Mouse (Mus musculus) stomach, embryonic 16.5 days (tissue): Measurements from ENCODE around the gene Spty2d1. TPM values are rescaled to one million over a fixed set of nuclear protein-coding genes. Genes with fewer than 3 reads are reported as not detected.

Experiments used
- ATAC-seq: fragments of 200-750 bp; cut with Nextera tagmentation; 2 replicates; pipeline ENCODE4 v1.8.0; 2017; ENCODE audit warnings: moderate number of reproducible peaks, moderate TSS enrichment; ENCODE audit not compliant: insufficient read depth, low FRiP score
- H3K27ac ChIP-seq: fragments of 300-500 bp; sonication (generic); 2 replicates; pipeline ENCODE4 v1.5.1; 2014; ENCODE audit warnings: low read length
- H3K27me3 ChIP-seq: fragments of 300-500 bp; sonication (generic); 2 replicates; pipeline ENCODE4 v1.6.1; 2014; ENCODE audit warnings: low read length, control low read depth, mixed read lengths; ENCODE audit not compliant: control insufficient read depth, insufficient read depth
- H3K36me3 ChIP-seq: fragments of 300-500 bp; sonication (generic); 2 replicates; pipeline ENCODE4 v1.6.1; 2014; ENCODE audit warnings: low read length; ENCODE audit not compliant: control insufficient read depth, insufficient read depth
- H3K4me1 ChIP-seq: fragments of 300-500 bp; sonication (generic); 2 replicates; pipeline ENCODE4 v1.6.1; 2014; ENCODE audit warnings: low read length, control low read depth, mixed read lengths; ENCODE audit not compliant: control insufficient read depth, insufficient read depth
- H3K4me2 ChIP-seq: fragments of 300-500 bp; sonication (generic); 2 replicates; pipeline ENCODE4 v1.6.1; 2014; ENCODE audit warnings: low read depth, low read length, mixed read lengths
- H3K4me3 ChIP-seq: fragments of 300-500 bp; sonication (generic); replicated peaks from 2 replicates; pipeline ENCODE4 v1.5.1; 2014; ENCODE audit warnings: mild to moderate bottlenecking, low read length
- H3K9ac ChIP-seq: fragments of 300-500 bp; sonication (generic); 2 replicates; pipeline ENCODE4 v1.6.1; 2014; ENCODE audit warnings: low read length
- H3K9me3 ChIP-seq: fragments of 300-500 bp; sonication (generic); replicated peaks from 2 replicates; pipeline ENCODE4 v1.6.1; 2016; ENCODE audit warnings: low read length, control low read depth; ENCODE audit not compliant: control insufficient read depth
- WGBS: fragments of 180-500 bp; shearing (Covaris S2); extraction: QIAGEN DNeasy Blood & Tissue Kit; methylation state at CpG from one replicate; pipeline ENCODE4 v1.1.7; 2014; 5-methylcytosine and 5-hydroxymethylcytosine counted together
- polyA plus RNA-seq: library from polyadenylated mRNA; unstranded; fragments of >200 nt; fragmentation: Nextera tagmentation; extraction: Ambion mirVana; gene quantifications from 2 replicates; pipeline ENCODE4 v1.2.1, GENCODE M21; 2015

The Spty2d1 gene
- polyA plus RNA-seq, 1 experiment from 2014 or later: 25.1 TPM

DNA sequence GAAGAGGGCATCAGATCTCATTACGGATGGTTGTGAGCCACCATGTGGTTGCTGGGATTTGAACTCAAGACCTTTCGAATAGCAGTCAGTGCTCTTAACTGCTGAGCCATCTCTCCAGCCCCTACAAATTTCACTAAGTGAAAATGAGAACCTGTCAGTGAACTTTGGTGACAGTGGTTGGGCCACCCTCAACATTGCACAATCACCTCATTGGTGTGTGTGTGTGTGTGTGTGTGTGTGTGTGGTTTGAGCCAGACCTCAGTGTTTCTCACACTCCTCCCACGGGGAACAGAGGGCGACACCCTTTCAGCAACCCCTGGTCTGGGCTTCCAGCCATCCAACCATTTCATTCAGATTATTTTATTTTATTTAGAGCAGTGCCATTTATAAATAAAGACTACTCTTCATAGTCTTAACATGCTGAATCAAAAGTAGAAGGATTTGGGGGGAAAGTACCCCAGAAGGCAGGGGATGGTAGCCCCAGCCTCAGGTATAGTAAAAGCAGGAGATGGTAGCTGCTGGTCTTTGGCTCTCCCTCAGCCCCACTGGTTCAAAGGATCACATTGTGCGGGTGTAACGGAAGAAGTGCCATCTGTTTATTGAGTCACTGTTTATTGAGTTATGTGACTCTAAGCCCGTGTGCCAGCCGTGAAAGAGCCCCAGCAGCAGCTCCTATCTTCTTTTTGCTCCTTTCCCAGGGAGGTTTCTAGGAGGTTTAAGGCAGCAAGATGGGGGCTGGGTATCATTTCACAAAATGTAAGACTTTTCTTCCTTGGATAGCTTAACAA lies 22.3 kb downstream of the Spty2d1 start:
- H3K4me3 ChIP-seq: no peak overlapping the region
- H3K4me2 ChIP-seq: no peak overlapping the region
- H3K9ac ChIP-seq: no peak overlapping the region
- H3K4me1 ChIP-seq: peaks cover 16% of the 10 kb centered on the region; the same call in 1 of the 2 replicates
- H3K36me3 ChIP-seq: no peaks in the 10 kb centered on the region; the same call in 1 of the 2 replicates
- 47% methylated on average over 8 of the region's 8 CpGs for WGBS
- no peaks in the 10 kb centered on the region for H3K9me3 ChIP-seq
- no peak for ATAC-seq
- no peak overlapping the region; the same call in 1 of the 2 replicates for H3K27ac ChIP-seq
- no peaks in the 10 kb centered on the region for H3K27me3 ChIP-seq

DNA sequence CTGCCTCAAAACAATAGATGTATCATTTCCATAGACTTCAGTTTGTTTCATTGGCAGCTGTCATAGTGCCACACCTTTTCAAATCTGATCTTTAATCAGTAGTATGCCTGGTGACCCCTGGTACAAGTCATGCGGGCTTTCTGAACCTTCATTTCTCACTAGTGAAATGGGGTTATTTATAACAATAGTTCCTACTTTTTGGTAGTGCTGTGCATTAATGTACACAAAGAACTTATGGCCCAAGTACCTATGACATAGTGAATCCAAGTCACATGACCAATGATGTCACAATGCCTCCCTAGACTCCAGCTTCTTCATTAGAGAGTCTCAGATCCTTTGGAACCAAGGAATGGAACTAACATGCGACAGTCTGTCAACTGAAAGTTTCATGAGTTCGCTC lies 24.9 kb downstream of the Spty2d1 start, which contains the start of gene Gm9999:
Gm9999 (plus strand) TSS at position 301 of the 400 bp plus-strand sequence.
- H3K36me3 ChIP-seq: no peaks in the 10 kb centered on the region
- H3K27me3 ChIP-seq: no peaks in the 10 kb centered on the region
- WGBS: 95% methylated on average over 3 of the region's 3 CpGs
- no peak within 1 kb of the TSS for H3K9ac ChIP-seq
- peaks cover 16% of the 10 kb centered on the region; the same call in 1 of the 2 replicates for H3K4me1 ChIP-seq
- H3K9me3 ChIP-seq: no peaks in the 10 kb centered on the region
- no peak within 1 kb of the TSS for H3K4me3 ChIP-seq
- no peak within 1 kb of the TSS for H3K27ac ChIP-seq
- ATAC-seq: no peak
- no peak within 1 kb of the TSS for H3K4me2 ChIP-seq

DNA sequence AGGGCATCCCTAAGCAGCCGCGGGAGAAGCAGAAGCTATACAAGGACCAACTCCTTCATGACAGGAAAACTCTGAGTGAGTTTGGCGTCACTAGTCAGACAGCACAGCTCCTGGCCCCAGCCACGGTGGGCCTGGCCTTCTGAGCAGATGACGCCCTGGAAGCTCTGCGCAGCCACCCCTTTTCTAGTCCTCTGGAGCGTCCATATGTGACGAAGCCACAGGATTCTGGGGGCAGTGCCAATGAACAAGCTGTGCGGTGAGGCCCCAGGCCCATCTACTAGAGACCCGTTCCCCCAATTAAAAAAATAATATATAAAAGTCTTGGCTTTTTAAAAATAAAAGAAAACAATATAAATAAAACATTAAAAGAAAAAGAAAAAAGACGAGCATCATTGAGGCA lies 32.8 kb downstream of the Spty2d1 start:
- 92% methylated on average over 11 of the region's 11 CpGs for WGBS
- Histone ChIP-seq H3K27ac (no peak overlapping the region), H3K9me3 (no peaks in the 10 kb centered on the region), H3K4me3 (no peak overlapping the region), H3K4me1 (no peaks in the 10 kb centered on the region), H3K27me3 (no peaks in the 10 kb centered on the region), H3K4me2 (no peak overlapping the region), H3K36me3 (no peaks in the 10 kb centered on the region), H3K9ac (no peak overlapping the region)
- no peak for ATAC-seq

DNA sequence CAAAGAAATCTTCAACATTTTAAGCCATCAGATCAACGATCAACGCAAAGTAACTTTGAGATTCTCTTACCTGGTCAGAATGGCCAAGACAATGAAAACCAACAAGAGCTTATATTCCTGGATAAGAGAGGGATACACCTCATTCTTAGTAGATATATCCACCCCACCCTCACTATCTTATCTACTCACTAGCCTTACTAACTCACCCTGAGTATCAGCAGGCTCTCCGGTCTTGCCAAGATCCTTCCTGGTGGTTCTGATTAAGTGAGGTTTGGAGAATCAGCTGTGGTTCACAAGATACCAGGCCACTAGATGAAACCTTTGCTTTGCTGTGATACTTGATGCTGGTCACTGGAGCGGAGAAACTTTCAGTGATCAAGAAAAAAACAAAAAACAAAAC lies 33.6 kb downstream of the Spty2d1 start:
- Histone ChIP-seq H3K9me3 (no peaks in the 10 kb centered on the region), H3K4me1 (no peaks in the 10 kb centered on the region), H3K27me3 (no peaks in the 10 kb centered on the region), H3K4me3 (no peak overlapping the region), H3K36me3 (no peaks in the 10 kb centered on the region), H3K27ac (no peak overlapping the region), H3K4me2 (no peak overlapping the region), H3K9ac (no peak overlapping the region)
- ATAC-seq: no peak
- 89% methylated on average over 4 of the region's 4 CpGs for WGBS

DNA sequence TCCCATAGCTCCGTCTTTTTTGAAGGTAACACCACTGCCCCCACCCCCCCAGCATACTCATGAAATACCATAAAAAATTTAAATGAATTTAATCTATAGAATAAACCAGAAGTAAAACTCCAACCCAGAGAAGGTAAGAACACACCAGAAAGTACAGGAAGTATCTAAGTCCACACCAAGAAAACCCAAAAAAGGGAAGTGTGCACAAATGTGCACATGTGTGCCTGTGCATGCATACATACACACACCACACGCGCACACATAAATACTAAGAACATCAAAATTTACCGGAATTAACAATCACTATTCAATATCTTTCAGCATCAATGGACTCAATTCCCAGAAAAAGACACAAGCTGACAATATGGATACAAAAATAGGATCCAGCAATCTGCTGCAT lies 38.3 kb downstream of the Spty2d1 start:
- no peaks in the 10 kb centered on the region for H3K36me3 ChIP-seq
- H3K9me3 ChIP-seq: no peaks in the 10 kb centered on the region
- no peak overlapping the region for H3K4me3 ChIP-seq
- 89% methylated on average over 4 of the region's 4 CpGs for WGBS
- no peaks in the 10 kb centered on the region for H3K27me3 ChIP-seq
- H3K4me1 ChIP-seq: no peaks in the 10 kb centered on the region
- no peak for ATAC-seq
- H3K9ac ChIP-seq: no peak overlapping the region
- no peak overlapping the region for H3K4me2 ChIP-seq
- no peak overlapping the region for H3K27ac ChIP-seq

DNA sequence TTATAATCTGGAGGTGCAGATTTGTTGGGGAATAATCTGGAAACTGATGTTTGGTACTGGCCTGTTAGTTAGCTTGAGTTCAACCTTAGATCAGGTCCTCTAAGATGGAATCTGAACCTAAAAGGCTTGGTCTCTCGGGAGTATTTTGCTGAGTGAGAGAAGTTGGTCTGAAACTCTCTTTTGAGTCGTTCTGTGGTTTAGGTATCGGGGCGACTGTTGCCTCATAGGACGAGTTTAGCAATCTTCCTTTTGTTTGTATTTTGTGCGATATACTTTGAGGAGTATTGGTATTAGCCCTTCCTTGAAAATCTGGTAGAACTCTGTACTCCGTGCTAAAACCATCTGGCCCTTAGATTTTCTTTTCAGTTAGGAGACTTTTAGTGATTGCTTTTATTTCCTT lies 44.1 kb downstream of the Spty2d1 start:
- Histone ChIP-seq H3K27me3 (no peaks in the 10 kb centered on the region), H3K4me2 (no peak overlapping the region), H3K27ac (no peak overlapping the region), H3K4me1 (peaks cover 15% of the 10 kb centered on the region), H3K9me3 (no peaks in the 10 kb centered on the region), H3K9ac (no peak overlapping the region), H3K36me3 (no peaks in the 10 kb centered on the region), H3K4me3 (no peak overlapping the region)
- WGBS: 79% methylated on average over 7 of the region's 7 CpGs
- ATAC-seq: no peak

DNA sequence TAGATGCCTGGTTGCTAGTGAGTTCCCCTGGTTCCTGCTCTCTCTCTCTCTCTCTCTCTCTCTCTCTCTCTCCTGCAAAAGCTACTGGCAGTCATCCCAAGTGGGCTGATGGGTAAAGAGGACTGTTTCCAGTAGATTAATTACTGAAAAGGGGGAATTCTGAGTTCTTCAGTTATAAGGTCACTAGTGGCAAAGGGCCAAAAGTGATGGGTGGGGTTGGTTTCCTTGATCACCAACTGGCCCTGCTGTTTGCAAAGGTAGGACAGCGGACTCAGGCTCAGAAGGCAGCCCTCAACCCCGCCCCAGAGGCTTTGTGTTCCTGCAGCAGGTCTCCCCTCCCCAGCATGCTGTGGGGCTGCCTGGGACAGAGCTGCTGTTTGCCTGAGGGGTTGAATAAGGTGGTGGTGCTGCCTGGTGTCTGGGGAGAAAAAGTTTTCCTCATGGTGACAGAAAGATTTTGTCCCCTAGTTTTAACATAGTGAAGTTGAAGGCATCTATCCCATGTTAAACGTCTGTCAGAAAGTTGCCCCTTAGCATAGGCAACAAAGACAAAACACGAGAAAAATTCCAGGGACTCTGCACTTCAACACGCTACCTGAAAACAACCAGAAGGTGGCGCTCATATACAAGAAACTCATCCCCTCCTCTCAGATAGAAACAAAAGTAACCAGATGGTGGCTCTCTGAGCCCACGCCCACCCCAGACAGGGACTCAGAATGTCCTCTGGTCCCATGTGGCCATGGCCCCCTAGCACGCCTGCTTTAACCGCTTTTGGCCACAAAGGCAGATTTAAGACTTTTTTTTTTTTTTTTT lies 45.2 kb downstream of the Spty2d1 start:
- H3K27me3 ChIP-seq: no peaks in the 10 kb centered on the region
- ATAC-seq: peak; percentile 70
- H3K9me3 ChIP-seq: no peaks in the 10 kb centered on the region
- WGBS: under 1% methylated on average over 9 of the region's 9 CpGs
- no peaks in the 10 kb centered on the region for H3K36me3 ChIP-seq
- H3K4me3 ChIP-seq: peak overlapping the region; percentile 14; the same call in 1 of the 2 replicates
- H3K4me1 ChIP-seq: peaks cover 17% of the 10 kb centered on the region
- H3K4me2 ChIP-seq: peak overlapping the region; percentile 42
- H3K27ac ChIP-seq: peak overlapping the region; percentile 88
- peak overlapping the region; percentile 47; the same call in 1 of the 2 replicates for H3K9ac ChIP-seq

DNA sequence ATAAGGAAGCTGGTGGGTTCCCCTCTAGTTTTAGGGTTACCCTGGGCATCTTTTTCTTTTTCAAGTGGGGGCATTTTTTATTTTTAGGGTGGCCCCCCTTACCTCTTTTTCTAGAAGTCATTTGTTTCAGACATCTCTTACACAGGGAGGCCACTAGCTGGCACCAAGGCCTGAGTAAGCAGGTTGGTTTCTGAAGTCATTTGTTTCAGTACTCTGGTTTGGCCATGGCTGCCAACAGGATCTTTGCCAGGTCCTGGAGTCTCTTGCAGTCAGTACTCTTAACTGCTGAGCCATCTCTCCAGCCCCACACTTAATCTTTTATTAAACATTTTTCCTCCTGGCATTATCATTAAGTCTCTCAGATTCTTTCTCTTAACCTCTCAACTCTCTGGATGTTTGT lies 46.1 kb downstream of the Spty2d1 start:
- H3K9me3 ChIP-seq: no peaks in the 10 kb centered on the region
- no peak overlapping the region for H3K27ac ChIP-seq
- H3K9ac ChIP-seq: no peak overlapping the region
- H3K36me3 ChIP-seq: no peaks in the 10 kb centered on the region
- no peak overlapping the region for H3K4me2 ChIP-seq
- H3K4me1 ChIP-seq: peaks cover 24% of the 10 kb centered on the region
- no peaks in the 10 kb centered on the region for H3K27me3 ChIP-seq
- no peak overlapping the region for H3K4me3 ChIP-seq
- no peak for ATAC-seq

DNA sequence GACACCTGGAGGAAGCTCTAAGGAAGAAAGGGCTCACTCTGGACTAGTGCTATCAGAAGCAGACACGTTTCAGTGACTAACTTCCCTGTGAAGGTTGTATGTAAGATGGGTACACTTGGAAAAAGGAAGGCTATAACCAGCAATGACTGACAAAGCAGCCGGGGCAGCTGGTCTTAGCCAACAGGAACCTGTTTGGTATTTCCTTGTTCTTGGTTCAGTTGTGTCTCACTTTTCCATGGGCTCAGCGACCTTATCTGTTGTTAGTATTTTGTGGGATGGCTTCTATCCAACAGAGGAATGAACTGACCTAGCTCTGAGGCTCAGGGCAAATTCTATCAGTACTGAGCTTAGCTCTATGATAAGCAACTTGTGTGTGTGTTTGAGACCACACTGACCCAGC lies 47.2 kb downstream of the Spty2d1 start:
- H3K9me3 ChIP-seq: no peaks in the 10 kb centered on the region
- no peak overlapping the region for H3K27ac ChIP-seq
- 41% methylated on average over 3 of the region's 3 CpGs for WGBS
- H3K4me1 ChIP-seq: peaks cover 25% of the 10 kb centered on the region
- no peaks in the 10 kb centered on the region for H3K36me3 ChIP-seq
- no peak overlapping the region for H3K9ac ChIP-seq
- H3K4me2 ChIP-seq: no peak overlapping the region
- H3K4me3 ChIP-seq: no peak overlapping the region
- H3K27me3 ChIP-seq: no peaks in the 10 kb centered on the region
- ATAC-seq: no peak
